Mouse (Mus musculus): ENCODE measurements at regions not wholly inside any gene's neighbourhood (a gene's known extent, or its start where the extent isn't known, plus 50 kb on each side); places are given as distances from the start of the nearest gene placed in this dataset.

DNA sequence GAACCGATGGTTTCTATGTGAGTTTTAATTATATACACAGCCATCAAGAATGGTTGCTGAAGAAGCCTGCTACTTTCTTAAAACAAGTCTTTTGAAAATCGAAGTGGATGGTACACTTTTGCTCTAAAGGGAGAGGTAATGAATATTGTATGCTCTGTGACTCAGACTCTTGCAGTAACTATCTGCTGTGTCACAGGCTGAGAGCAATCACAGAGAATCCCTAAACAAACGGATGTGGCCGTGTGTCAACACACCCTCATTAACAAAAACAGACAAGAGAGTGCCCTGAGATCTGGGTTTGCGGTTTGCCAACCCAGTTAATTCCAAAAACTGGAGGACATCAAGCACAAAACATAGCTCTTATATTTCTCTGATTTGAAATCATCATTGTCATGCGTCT lies 292.1 kb upstream of the Mmadhc start:
- DNase-seq, result no peak

- DNase-seq, result no peak
These were observed 289.9 kb upstream of the Mmadhc start for GRCm38 (mm10) chr2:50586321-50587050.

- DNase-seq, result no peak
These were observed 283.0 kb upstream of the Mmadhc start for GRCm38 (mm10) chr2:50579620-50580019.

GRCm38 (mm10) chr2:50578278-50579043 lies 281.9 kb upstream of the Mmadhc start:
- no peak for DNase-seq

GRCm38 (mm10) chr2:50577736-50578135 lies 281.1 kb upstream of the Mmadhc start:
- no peak for DNase-seq

DNA sequence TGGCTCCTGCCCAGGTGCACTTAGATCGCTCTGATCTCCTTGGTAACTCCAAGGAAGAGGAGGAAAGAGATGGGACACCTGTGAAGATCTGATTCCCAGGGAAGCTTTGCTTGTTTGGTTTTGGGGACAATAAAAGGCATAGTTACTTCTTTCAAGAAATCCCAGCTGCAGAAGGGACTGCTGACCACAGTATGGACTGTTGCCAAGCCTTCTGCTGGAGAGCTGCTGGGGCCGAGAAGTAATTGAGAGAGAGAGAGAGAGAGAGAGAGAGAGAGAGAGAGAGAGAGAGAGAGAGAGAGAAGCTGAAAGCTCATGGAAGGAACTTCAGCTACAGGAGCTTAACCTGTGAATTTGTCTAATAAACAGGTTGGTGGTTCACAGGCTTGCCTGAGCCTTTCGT lies 276.9 kb upstream of the Mmadhc start:
- peak; percentile 25 for DNase-seq

GRCm38 (mm10) chr2:50571021-50571420 lies 274.4 kb upstream of the Mmadhc start:
- no peak for DNase-seq

- DNase-seq, result no peak
These were observed 273.1 kb upstream of the Mmadhc start for GRCm38 (mm10) chr2:50569502-50570285.

GRCm38 (mm10) chr2:50568777-50569501 lies 272.3 kb upstream of the Mmadhc start:
- DNase-seq, result no peak

- no peak for DNase-seq
These were observed 270.9 kb upstream of the Mmadhc start for GRCm38 (mm10) chr2:50567542-50567941.

- DNase-seq, result no peak
These were observed 257.4 kb upstream of the Mmadhc start for GRCm38 (mm10) chr2:50554031-50554430.

- DNase-seq, result no peak
These were observed 255.8 kb upstream of the Mmadhc start for GRCm38 (mm10) chr2:50552437-50552836.

DNA sequence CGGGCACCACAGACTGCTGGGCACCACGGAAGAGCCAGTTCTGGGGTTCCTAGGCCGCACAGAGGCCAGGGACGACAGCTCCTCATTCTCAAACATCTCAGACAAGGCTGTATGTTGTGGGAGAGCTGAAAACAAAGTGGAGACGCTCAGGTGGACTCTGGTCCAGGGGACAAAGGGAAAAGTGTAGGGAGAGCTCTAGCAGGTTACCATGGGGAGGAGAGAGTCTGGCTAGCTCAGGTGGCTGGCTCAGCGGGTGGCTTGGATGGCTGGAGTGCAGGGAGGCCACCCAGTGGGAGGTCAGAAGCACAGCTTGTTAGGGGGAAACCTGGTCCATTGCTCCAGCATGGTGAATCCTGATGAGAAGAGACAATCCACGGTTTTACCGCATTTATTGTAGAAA lies 253.3 kb upstream of the Mmadhc start:
- peak; percentile 49 for DNase-seq

DNA sequence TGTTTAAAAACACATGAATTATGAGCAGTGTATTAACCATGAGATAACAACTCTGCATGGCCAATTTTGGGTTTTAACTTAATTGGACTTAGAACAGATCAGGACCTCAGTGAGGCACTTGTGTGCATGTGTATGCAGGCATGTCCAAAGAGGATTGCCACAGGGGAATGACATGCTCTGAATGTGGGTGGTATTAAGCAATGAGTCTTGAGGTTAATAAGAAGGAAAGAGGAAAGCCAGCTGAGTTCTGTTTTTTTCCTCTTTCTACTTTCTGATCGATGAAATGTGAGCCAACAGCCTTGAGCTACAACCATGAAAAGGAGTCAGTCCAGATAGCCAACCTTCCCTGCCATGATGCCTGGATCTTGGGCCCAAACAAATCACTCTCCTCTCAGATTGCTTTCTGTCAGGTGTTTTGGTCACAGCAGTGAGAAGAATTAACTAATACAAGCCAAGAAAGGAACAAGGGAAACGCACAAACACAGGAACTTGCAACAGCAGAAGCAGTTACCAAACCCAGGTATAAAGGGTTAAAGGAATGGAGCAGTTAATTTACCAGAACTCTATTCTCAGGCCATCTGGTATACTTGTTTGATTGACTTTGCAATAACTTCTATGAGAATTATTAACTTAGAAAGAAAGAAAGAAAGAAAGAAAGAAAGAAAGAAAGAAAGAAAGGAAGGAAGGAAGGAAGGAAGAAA lies 243.3 kb upstream of the Mmadhc start:
- no peak for DNase-seq

DNA sequence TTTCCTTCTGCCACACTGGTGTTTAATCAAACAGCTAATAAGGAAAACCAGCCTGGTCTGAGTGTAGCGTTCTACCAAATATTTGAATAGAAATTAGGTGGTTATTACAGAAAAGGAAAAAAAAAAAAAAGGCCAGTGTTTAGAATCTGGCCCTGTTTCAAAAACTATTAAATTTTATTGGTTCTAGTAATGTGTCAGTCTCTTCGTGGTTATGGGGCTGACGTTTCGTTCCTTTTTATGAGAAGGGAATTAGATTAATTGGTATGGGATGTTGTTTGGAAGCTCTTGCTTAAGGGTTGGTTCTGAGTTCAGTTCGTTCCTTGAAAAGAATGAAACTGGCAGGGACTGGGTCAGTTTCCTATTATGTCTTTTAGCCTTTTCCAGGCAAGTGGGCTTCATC lies 241.5 kb upstream of the Mmadhc start:
- DNase-seq, result no peak

- DNase-seq, result no peak
These were observed 238.7 kb upstream of the Mmadhc start for GRCm38 (mm10) chr2:50535085-50535878.

- DNase-seq, result no peak
These were observed 237.1 kb upstream of the Mmadhc start for GRCm38 (mm10) chr2:50533702-50534101.

DNA sequence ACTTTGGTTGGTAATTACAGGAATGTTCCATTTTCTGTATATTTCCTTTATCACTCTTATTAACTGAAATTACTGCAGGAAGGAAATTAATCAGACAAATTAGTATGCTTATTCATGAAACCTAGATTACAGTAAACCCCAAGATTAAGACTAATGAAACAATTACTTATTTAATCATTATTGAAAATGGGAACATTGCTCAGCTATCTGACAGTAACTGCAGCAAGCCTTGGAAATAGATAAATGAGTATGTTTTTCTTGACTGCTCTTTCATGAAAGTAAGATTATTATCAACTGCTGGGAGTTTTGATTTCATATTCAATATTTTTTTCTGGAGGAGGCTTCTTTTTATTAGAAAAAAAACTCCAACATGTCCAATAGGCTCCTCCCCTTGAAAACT lies 230.8 kb upstream of the Mmadhc start:
- no peak for DNase-seq

GRCm38 (mm10) chr2:50524838-50525615 lies 228.4 kb upstream of the Mmadhc start:
- DNase-seq, result no peak

DNA sequence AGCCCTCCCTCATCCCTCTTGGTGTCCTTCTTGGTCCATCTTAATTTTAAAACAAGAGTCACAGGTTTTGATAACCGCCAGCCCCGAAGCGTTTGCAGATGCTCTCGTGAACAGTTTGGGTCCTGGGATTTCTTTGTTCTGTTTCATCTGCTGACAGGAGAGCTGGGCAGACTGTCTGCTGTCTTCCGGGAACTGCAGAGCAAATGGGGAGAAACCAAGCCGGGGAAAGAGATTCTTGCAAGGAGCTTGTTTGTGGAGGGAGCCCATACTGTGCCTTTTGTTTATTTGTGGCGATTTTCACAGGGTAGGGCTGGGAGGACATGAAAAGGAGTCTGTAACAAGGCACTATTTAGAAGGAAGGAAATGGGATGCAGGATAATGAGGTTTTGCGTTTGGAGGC lies 223.6 kb upstream of the Mmadhc start:
- no peak for DNase-seq

GRCm38 (mm10) chr2:50519129-50519504 lies 222.5 kb upstream of the Mmadhc start:
- DNase-seq, result no peak

Measured in kidney, postnatal 14 days (tissue).